Mouse (Mus musculus) left cerebral cortex, postnatal 36 days (tissue): ENCODE results near the gene Nadk2. TPM values are rescaled to one million over a fixed set of nuclear protein-coding genes. Genes with fewer than 3 reads are reported as not detected.

Source experiments
- DNase-seq, 2 experiments: peaks; one replicate each; pipeline ENCODE4 v3.0.0; 2021 to 2022; ENCODE audit warnings: low spot score in 2 of 2, mixed read lengths in 1 of 2
- intact Hi-C: fragments of 180-260 bp; cut with DNase I; formaldehyde crosslinking; loops from one replicate; pipeline ENCODE4 v1.15.1; 2025
- total RNA-seq, 2 experiments: library from RNA; stranded (reverse); gene quantifications; 2 replicates each; pipeline ENCODE4 v1.2.3; 2021

The Nadk2 gene
- total RNA-seq, 2 experiments from 2014 or later, result 47.6 to 48.2 TPM

GRCm38 (mm10) chr15:9087421-9087820, 16.4 kb downstream of the Nadk2 start:
- DNase-seq, result no peak
- intact Hi-C loops, result no loop called here

GRCm38 (mm10) chr15:9087895-9088682, 17.0 kb downstream of the Nadk2 start:
- no peak for DNase-seq
- intact Hi-C loops, result no loop called here

GRCm38 (mm10) chr15:9088683-9089072, 17.6 kb downstream of the Nadk2 start:
- no peak for DNase-seq
- intact Hi-C loops, result no loop called here

- no peak for DNase-seq
- intact Hi-C loops, result no loop called here
Measured at GRCm38 (mm10) chr15:9089136-9089720, 18.2 kb downstream of the Nadk2 start.

GRCm38 (mm10) chr15:9090662-9091061, 19.6 kb downstream of the Nadk2 start:
- intact Hi-C loops, result no loop called here
- DNase-seq, result no peak

- intact Hi-C loops, result no loop called here
- no peak for DNase-seq
Measured at GRCm38 (mm10) chr15:9093598-9094365, 22.7 kb downstream of the Nadk2 start.

- intact Hi-C loops, result no loop called here
Measured at GRCm38 (mm10) chr15:9094366-9094750, 23.3 kb downstream of the Nadk2 start.

GRCm38 (mm10) chr15:9096865-9097264, 25.8 kb downstream of the Nadk2 start:
- intact Hi-C loops, result no loop called here
- no peak for DNase-seq

More at GRCm38 (mm10) chr15:9094366-9094750, 23.3 kb downstream of the Nadk2 start:
- DNase-seq, result peak; percentile 38 to 46

GRCm38 (mm10) chr15:9100446-9101077, 29.5 kb downstream of the Nadk2 start:
- intact Hi-C loops, result no loop called here
- DNase-seq, result no peak

GRCm38 (mm10) chr15:9106303-9107074, 35.4 kb downstream of the Nadk2 start:
- intact Hi-C loops, result no loop called here

GRCm38 (mm10) chr15:9110526-9111347, 39.7 kb downstream of the Nadk2 start:
- no peak for DNase-seq
- intact Hi-C loops, result no loop called here

More at GRCm38 (mm10) chr15:9106303-9107074, 35.4 kb downstream of the Nadk2 start:
- DNase-seq, result no peak

GRCm38 (mm10) chr15:9111648-9112047, 40.6 kb downstream of the Nadk2 start:
- DNase-seq, result no peak

GRCm38 (mm10) chr15:9113556-9113955, 42.5 kb downstream of the Nadk2 start:
- no peak for DNase-seq
- intact Hi-C loops, result no loop called here

More at GRCm38 (mm10) chr15:9111648-9112047, 40.6 kb downstream of the Nadk2 start:
- intact Hi-C loops, result no loop called here

- intact Hi-C loops, result no loop called here
- DNase-seq, result no peak
Measured at GRCm38 (mm10) chr15:9114131-9114530, 43.1 kb downstream of the Nadk2 start.

GRCm38 (mm10) chr15:9114599-9114998, 43.5 kb downstream of the Nadk2 start:
- DNase-seq, result no peak
- intact Hi-C loops, result no loop called here

GRCm38 (mm10) chr15:9118852-9119251, 47.8 kb downstream of the Nadk2 start:
- DNase-seq, result no peak
- intact Hi-C loops, result no loop called here

GRCm38 (mm10) chr15:9120081-9120480, 49.0 kb downstream of the Nadk2 start:
- DNase-seq, result peak; percentile 31 to 50
- intact Hi-C loops, result no loop called here

GRCm38 (mm10) chr15:9122989-9123388, 51.9 kb downstream of the Nadk2 start:
- intact Hi-C loops, result no loop called here
- no peak for DNase-seq
